Mouse (Mus musculus): ENCODE data around the gene Sik3.
"Not testable (repeated sequence)": the region's sequence is repeated elsewhere in the genome, so short reads cannot be mapped to it uniquely, and the experiment has no call there.

The Sik3 gene

GRCm38 (mm10) chr9:46155818-46156217 is 143.2 kb downstream of the Sik3 start:
- DNase-seq: not testable (repeated sequence)

- peak; percentile 53 for DNase-seq
Measured at GRCm38 (mm10) chr9:46156711-46157110, 144.1 kb downstream of the Sik3 start.

- DNase-seq: no peak
Measured at GRCm38 (mm10) chr9:46158273-46158813, 145.7 kb downstream of the Sik3 start.

DNA sequence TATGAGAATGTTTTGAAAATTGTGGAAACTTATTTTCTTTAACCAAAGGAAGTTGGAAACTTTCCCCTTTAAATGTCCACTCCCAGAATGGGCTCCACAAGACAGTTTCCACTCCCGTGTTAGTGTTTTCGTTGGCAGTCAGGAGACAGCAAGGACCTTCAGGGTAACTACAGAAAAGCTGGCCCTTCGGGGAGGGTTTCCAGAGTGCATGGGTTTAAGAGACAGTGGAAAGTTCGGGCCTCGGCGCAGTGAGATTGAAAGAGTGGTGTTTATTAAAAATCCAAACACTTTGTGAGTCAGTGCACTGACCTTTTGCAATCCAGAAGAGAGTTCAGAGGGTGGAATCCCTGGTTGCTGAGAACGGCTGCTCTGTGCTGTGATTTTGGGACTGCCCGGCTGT is 150.8 kb downstream of the Sik3 start:
- DNase-seq: no peak

DNA sequence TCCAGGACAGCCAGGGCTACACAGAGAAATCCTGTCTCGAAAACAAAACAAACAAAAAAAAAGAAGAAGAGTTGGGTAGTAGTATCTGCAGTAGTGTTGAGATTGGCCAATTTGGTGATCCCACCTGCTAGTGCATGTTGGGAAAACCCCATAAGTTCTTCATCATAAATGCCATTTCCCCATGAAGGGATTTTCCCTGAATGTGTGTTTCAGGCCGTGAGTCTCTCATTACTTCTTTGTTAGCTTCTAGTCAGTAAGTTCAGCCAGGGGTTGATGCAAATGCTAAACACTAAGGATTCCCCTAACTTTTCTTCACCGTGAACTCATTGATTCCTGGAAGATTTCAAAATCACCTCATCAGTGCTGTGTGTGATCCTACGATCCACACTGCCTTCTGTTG is 156.2 kb downstream of the Sik3 start:
- no peak for DNase-seq

DNA sequence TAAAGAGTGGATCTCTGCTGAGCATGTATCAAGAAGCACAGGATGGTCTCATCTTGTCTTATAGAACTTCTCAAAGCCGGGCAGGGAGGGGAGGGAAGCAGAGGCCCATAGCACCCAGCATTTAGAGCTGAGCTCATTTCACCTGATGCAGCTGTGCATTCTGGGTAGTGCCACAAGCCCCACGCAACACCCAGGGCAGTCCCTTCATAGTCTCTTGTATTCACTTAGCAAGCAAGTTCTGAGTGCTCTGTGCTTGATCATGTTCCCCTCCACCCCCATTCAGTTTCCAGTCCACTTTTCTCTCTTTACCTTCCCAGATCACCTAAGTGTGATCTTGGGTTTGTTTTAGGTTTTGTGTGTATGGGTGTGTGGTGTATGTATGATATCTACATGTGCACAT is 159.6 kb downstream of the Sik3 start:
- no peak for DNase-seq

DNA sequence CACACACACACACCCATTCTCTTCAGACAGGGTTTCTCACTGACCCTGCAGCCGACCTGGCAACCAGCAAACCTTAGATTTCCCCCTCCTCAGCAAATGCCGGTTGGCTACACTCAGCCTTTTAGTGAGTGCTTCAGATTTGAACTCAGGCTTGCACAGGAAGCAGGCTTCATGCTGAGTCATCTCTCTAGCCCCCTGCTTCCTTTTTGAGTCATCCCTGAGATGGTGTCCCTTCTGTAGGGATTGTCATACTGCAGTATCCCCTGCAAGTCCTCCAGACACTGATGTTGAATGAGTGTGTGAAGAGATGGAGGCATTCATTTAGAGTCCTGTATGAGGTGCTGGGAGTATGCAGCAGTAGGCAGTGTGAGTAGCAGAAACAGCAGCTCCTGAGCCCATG is 160.3 kb downstream of the Sik3 start:
- no peak for DNase-seq

DNA sequence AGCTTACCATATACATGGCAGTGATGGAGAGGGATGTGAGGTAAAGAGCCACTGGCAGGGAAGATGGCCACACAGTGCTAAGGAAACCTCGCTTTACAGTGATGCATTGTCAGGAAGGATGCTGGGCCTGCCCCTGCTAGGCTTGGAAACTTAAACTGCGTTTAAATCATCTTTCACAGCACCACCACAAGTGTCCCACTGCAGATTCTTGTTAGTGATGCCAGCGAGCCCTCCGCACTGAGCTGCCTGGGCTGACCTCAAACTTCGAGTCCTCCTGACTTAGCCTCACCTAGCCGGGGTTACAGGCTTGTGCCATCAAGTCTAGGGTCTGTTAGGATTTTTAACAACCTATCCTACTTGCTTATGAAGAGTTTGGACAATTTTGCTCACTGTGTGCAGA is 161.3 kb downstream of the Sik3 start:
- no peak for DNase-seq

- DNase-seq: no peak
Measured at GRCm38 (mm10) chr9:46174770-46175294, 162.2 kb downstream of the Sik3 start.

DNA sequence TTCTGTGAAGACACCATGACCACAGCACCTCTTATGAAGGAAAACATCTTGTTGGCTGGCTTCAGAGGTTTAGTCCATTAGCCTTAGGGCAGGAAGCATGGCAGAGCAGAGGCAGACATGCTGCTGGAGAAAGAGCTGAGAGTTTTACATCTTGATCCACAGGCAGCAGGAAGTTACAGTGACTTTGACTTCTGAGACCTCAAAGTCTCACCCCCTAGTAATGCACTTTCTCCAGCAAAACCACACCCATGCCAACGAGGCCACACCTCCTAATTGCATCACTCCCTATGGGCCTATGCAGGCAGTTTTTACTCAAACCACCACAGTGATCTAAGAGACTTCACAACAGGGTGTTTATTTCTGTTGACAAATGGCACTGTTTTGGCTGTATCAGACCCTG is 162.7 kb downstream of the Sik3 start:
- DNase-seq: no peak

- no peak for DNase-seq
Measured at GRCm38 (mm10) chr9:46175938-46176375, 163.3 kb downstream of the Sik3 start.

GRCm38 (mm10) chr9:46176613-46177012 is 164.0 kb downstream of the Sik3 start:
- no peak for DNase-seq

DNA sequence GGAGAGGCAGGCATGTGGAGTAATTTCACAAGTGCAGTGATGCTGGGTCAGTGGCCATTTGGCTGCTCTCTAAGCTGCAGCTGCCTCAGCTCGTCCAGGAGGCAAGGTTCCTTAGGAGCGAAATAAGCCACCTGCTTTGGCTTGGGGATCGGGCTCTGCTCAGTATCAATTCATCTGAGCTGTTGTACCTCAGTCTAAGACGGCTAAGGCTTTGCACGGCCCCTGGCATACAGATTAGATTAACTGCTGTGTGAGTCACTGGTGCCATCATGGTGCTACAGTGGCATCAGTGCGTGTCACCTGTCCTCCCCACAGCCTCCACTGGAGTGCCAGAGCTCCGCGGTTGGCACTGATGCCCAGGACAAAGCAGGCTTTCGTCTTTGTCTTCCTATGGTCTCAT is 166.0 kb downstream of the Sik3 start:
- DNase-seq: no peak

DNA sequence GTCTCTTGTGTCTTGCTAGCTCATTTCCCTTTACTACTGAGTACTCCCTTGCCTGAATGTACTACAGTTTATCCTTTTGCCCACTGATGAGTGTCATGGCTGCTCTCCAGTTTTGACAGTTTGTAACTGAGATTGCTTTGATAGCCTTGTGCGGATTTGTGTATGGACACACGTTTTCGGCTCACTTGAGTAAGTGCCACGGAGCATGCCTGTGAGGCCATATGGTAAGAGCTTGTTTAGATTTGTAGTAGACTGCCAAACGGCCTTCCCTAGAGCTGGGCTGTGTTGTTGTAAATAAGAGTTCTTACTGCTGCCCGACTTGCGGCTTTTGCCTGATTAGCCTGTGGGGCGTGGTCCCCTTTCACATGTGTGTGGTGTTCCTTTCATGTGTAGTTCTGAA is 168.7 kb downstream of the Sik3 start:
- DNase-seq: no peak

DNA sequence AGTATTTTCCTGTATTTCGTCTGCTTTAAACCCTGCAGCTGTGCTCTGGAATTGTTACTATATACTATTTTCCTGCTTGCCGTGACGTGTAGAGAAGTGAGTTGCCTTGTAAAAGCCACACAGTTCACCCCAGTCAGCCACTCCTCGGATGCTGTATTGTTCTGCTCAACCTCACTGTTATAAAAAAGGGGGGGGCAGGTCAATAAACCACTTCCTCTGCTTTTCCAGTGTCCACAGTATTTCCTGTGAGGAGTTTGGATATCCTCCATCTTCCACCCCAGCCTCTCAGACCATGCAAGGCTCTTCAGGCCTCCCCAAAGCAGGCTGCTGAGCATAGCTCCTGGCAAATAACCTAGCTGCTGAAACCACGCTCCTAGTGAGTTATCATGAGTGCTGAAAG is 171.9 kb downstream of the Sik3 start:
- no peak for DNase-seq

DNA sequence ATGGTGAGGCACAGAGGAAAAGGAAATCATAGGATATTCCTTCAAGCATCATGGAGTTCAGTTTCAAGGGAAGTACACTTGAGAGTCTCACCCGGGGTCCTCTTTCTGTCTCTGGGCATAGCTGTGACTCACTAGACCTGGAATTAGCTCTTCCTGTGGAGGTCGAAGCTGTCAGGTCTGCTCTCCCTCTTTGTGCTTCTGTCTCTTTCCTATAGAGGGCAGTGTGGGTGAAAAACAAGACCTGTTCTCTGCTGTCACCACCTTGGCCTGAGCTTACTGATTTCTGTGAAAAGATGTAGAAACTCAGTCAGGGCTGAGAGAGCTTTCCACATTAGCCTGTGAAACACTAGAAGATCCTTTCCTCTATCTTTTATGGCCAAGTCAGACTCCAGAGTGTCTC is 172.6 kb downstream of the Sik3 start:
- DNase-seq: no peak

- no peak for DNase-seq
Measured at GRCm38 (mm10) chr9:46186387-46186786, 173.8 kb downstream of the Sik3 start.

- no peak for DNase-seq
Measured at GRCm38 (mm10) chr9:46188370-46188769, 175.8 kb downstream of the Sik3 start.

DNA sequence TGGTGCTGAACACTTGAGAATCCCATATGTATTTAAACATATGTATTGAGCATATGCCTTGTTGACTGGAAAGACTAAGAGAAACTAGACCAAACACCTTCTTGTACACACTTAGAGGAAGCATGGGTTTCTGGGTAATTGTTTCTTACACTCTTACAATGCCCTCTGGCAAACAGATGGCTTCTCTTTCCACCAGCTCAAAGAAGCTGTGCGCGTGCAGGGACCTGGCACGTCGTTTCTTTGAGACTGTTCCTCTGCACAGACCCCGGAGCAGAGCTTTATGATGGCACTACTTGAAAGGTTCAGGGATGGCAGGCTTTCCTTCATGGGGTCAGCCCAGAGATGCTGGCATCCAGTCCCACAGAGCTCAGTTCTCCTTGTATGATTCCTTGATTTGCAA is 176.3 kb downstream of the Sik3 start:
- no peak for DNase-seq

- DNase-seq: no peak
Measured at GRCm38 (mm10) chr9:46189381-46189780, 176.8 kb downstream of the Sik3 start.

GRCm38 (mm10) chr9:46191234-46191633 is 178.6 kb downstream of the Sik3 start:
- DNase-seq: no peak

DNA sequence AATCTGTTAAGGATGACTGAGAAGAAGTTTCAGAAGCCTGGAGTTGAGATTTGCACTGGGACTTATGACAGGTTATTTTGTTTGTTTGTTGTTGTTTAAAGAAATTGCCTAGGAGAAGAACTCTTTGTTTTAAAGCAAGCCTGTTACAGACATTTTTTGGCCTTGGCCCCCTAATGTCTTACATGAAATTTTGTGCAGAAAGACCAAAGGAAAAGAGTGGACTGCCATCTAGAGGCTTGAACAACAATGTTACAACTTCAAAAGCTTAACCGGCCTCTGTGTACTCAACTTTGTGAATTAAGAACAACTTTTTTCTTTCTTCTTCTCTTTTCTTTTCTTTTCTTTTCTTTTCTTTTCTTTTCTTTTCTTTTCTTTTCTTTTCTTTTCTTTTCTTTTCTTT is 179.0 kb downstream of the Sik3 start:
- no peak for DNase-seq

- no peak for DNase-seq
Measured at GRCm38 (mm10) chr9:46192642-46193041, 180.0 kb downstream of the Sik3 start.

- no peak for DNase-seq
Measured at GRCm38 (mm10) chr9:46194809-46195208, 182.2 kb downstream of the Sik3 start.

DNA sequence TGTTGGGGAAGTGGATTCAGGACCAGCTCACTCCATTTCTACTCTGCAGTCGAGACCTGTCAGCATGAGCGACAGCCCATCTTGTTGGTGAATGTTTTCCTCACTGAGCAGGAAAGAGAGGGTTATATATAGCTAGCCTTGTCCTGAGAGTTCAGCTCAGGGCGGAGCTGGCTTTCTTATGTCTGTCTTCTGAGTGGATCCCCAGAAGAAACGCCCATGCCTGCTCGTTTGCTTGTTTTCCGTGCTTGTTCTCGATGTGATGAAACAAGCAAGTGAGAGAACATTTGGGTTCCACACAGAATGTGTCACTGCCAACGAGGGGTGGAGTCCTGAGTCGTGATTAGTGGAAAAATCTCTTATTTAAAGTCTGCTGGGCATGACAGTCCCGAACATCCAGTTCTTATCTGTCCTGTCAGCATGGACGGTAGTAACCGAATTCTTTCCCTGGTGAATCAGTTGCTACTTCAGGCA is 184.1 kb downstream of the Sik3 start:
- DNase-seq: peak; percentile 35

All from layer of hippocampus, adult 9-11 months (tissue).